Mouse (Mus musculus) lung, postnatal 10 days (tissue): ENCODE measurements around the gene Ankdd1a.

Experiments
- DNase-seq: peaks from one replicate; pipeline ENCODE4 v3.0.0; 2021

The Ankdd1a gene

GRCm38 (mm10) chr9:65541126-65542068, 21.4 kb upstream of the Ankdd1a start:
- DNase-seq = peak; percentile 71

- no peak for DNase-seq
Observed at GRCm38 (mm10) chr9:65539697-65540096, 19.7 kb upstream of the Ankdd1a start.

- peak; percentile 66 for DNase-seq
Observed at GRCm38 (mm10) chr9:65537901-65538630, 18.1 kb upstream of the Ankdd1a start.

- no peak for DNase-seq
Observed at GRCm38 (mm10) chr9:65536491-65536890, 16.5 kb upstream of the Ankdd1a start.

GRCm38 (mm10) chr9:65535789-65536469, 15.9 kb upstream of the Ankdd1a start:
- DNase-seq = no peak

GRCm38 (mm10) chr9:65535191-65535722, 15.3 kb upstream of the Ankdd1a start:
- no peak for DNase-seq

- DNase-seq = no peak
Observed at GRCm38 (mm10) chr9:65534111-65534510, 14.1 kb upstream of the Ankdd1a start.

- DNase-seq = no peak
Observed at GRCm38 (mm10) chr9:65532986-65533385, 13.0 kb upstream of the Ankdd1a start.

- no peak for DNase-seq
Observed at GRCm38 (mm10) chr9:65531283-65531682, 11.3 kb upstream of the Ankdd1a start.

- no peak for DNase-seq
Observed at GRCm38 (mm10) chr9:65529659-65530058, 9.7 kb upstream of the Ankdd1a start.

GRCm38 (mm10) chr9:65528417-65529038, 8.5 kb upstream of the Ankdd1a start:
- DNase-seq = no peak

- DNase-seq = no peak
Observed at GRCm38 (mm10) chr9:65525445-65526195, 5.6 kb upstream of the Ankdd1a start.

- peak; percentile 91 for DNase-seq
Observed at GRCm38 (mm10) chr9:65523611-65524364, 3.8 kb upstream of the Ankdd1a start.

- DNase-seq = no peak
Observed at GRCm38 (mm10) chr9:65520505-65520876, 498 bp upstream of the Ankdd1a start.

- DNase-seq = no peak
Observed at GRCm38 (mm10) chr9:65514851-65515261, 5.1 kb downstream of the Ankdd1a start.

- no peak for DNase-seq
Observed at GRCm38 (mm10) chr9:65514431-65514830, 5.6 kb downstream of the Ankdd1a start.

GRCm38 (mm10) chr9:65512520-65512919, 7.5 kb downstream of the Ankdd1a start:
- no peak for DNase-seq

GRCm38 (mm10) chr9:65508449-65508848, 11.5 kb downstream of the Ankdd1a start:
- DNase-seq = no peak

- no peak for DNase-seq
Observed at GRCm38 (mm10) chr9:65502721-65503505, 17.1 kb downstream of the Ankdd1a start.

GRCm38 (mm10) chr9:65502146-65502545, 17.8 kb downstream of the Ankdd1a start:
- peak; percentile 66 for DNase-seq
